Mouse (Mus musculus): ENCODE measurements at regions not wholly inside any gene's neighbourhood (a gene's known extent, or its start where the extent isn't known, plus 50 kb on each side); places are given as distances from the start of the nearest gene placed in this dataset.

GRCm38 (mm10) chr15:11716168-11716842 is 190.8 kb downstream of the Npr3 start:
- no peak for TF ChIP-seq CTCF (IDR thresholded peaks at IDR 0.05)
- TF ChIP-seq EP300 (IDR thresholded peaks at IDR 0.05), result no peak
